Mouse (Mus musculus): ENCODE measurements at regions not wholly inside any gene's neighbourhood (a gene's known extent, or its start where the extent isn't known, plus 50 kb on each side); places are given as distances from the start of the nearest gene placed in this dataset.

DNA sequence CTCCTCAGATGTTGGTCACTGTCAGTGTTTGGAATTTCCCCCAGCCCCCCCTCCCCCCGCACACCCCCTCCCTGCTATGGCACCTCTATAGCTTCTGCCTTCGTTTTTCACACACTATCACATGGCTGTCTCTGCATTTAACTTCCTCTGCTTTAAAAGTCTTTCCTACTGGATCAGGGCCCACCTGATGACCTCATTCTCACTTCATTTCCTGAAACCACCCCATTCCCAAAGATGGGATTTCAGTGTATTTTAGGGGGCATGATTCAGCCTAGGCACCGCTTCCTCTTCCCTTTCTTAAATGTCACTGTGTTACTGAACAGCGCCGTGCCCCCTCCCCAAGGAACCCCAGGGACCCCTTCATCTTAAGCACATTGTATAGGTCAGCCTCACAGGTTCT lies 103.7 kb downstream of the Ndufa10 start:
- Histone ChIP-seq H3K27ac (ENCODE audit: control insufficient read depth, low read depth, low read length) (no peak overlapping the region), H3K9me3 (replicated peaks; ENCODE audit: insufficient read depth, low read length) (no peaks in the 10 kb centered on the region), H3K9ac (ENCODE audit: control insufficient read depth, low read depth, low read length, poor library complexity, severe bottlenecking) (no peak overlapping the region), H3K79me2 (ENCODE audit: control insufficient read depth, insufficient read depth, low read length, poor library complexity) (no peaks in the 10 kb centered on the region), H3K4me1 (ENCODE audit: control insufficient read depth in 1 of 2, insufficient read depth in 2 of 2, low read length in 2 of 2) (no peaks in the 10 kb centered on the region), H3K4me3 (ENCODE audit: control insufficient read depth in 1 of 2, insufficient read depth in 1 of 2, low read depth in 2 of 2, low read length in 2 of 2) (no peak overlapping the region), H3K27me3 (ENCODE audit: control insufficient read depth in 1 of 2, insufficient read depth in 2 of 2, low read length in 2 of 2) (no peaks in the 10 kb centered on the region), H3K36me3 (ENCODE audit: control insufficient read depth in 1 of 2, insufficient read depth in 2 of 2, low read length in 2 of 2) (no peaks in the 10 kb centered on the region)
- TF ChIP-seq MYC (IDR thresholded peaks at IDR 0.05; ENCODE audit: low read depth, low read length) (no peak), MAX (IDR thresholded peaks at IDR 0.05; ENCODE audit: low read length) (no peak), CHD2 (IDR thresholded peaks at IDR 0.05; ENCODE audit: low read length) (no peak), ZC3H11A (IDR thresholded peaks at IDR 0.05; ENCODE audit: low read depth, low read length) (no peak), SIN3A (IDR thresholded peaks at IDR 0.05; ENCODE audit: low read length) (no peak), TCF12 (IDR thresholded peaks at IDR 0.05; ENCODE audit: low read depth, low read length) (no peak), USF2 (IDR thresholded peaks at IDR 0.05; ENCODE audit: borderline replicate concordance in 1 of 2, insufficient read depth in 1 of 2, low read depth in 1 of 2, low read length in 2 of 2) (no peak), JUND (IDR thresholded peaks at IDR 0.05; ENCODE audit: low read depth, low read length) (no peak), MAZ (IDR thresholded peaks at IDR 0.05; ENCODE audit: low read depth, low read length) (no peak), GABPA (IDR thresholded peaks at IDR 0.05; ENCODE audit: low read depth, low read length) (no peak), NRF1 (IDR thresholded peaks at IDR 0.05; ENCODE audit: insufficient read depth, low read depth, low read length, poor library complexity, severe bottlenecking) (no peak), GATA1 (IDR thresholded peaks at IDR 0.05; ENCODE audit: low read depth, low read length) (no peak), USF1 (IDR thresholded peaks at IDR 0.05; ENCODE audit: low read depth, low read length) (no peak), CHD1 (IDR thresholded peaks at IDR 0.05; ENCODE audit: low read depth, low read length) (no peak), ZKSCAN1 (IDR thresholded peaks at IDR 0.05; ENCODE audit: low read depth, low read length) (no peak)
- DNase-seq (ENCODE audit: low read depth, low spot score), result no peak

DNA sequence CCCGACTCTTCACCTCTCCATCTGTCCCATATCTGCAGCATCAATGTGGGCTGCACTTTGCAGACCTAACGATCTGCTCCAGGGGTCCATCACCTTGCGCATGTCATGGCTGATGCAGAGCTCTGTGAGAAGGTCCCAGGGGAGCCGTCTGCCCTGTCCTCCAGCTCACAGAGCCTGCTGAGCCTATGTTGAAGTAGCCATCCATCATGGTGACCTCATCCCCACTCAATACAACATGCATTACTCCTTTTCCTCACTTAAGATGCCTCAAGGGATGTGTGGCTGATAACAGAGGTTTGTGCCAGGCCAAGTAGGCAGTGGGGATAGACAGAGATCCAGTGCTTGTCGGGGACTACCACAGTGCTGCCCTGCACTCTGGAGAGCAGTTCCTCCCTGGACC lies 107.4 kb downstream of the Ndufa10 start:
- no peak overlapping the region for H3K27ac ChIP-seq (ENCODE audit: control insufficient read depth, low read depth, low read length)
- no peak overlapping the region for H3K9ac ChIP-seq (ENCODE audit: control insufficient read depth, low read depth, low read length, poor library complexity, severe bottlenecking)
- no peaks in the 10 kb centered on the region for H3K36me3 ChIP-seq (ENCODE audit: control insufficient read depth in 1 of 2, insufficient read depth in 2 of 2, low read length in 2 of 2)
- no peaks in the 10 kb centered on the region for H3K4me1 ChIP-seq (ENCODE audit: control insufficient read depth in 1 of 2, insufficient read depth in 2 of 2, low read length in 2 of 2)
- no peaks in the 10 kb centered on the region for H3K27me3 ChIP-seq (ENCODE audit: control insufficient read depth in 1 of 2, insufficient read depth in 2 of 2, low read length in 2 of 2)
- no peaks in the 10 kb centered on the region for H3K79me2 ChIP-seq (ENCODE audit: control insufficient read depth, insufficient read depth, low read length, poor library complexity)
- no peaks in the 10 kb centered on the region for H3K9me3 ChIP-seq (replicated peaks; ENCODE audit: insufficient read depth, low read length)
- no peak overlapping the region for H3K4me3 ChIP-seq (ENCODE audit: control insufficient read depth in 1 of 2, insufficient read depth in 1 of 2, low read depth in 2 of 2, low read length in 2 of 2)
- TF ChIP-seq UBTF (IDR thresholded peaks at IDR 0.05; ENCODE audit: borderline replicate concordance, insufficient read depth, low read depth, low read length), result no peak
- TF ChIP-seq BHLHE40 (IDR thresholded peaks at IDR 0.05; ENCODE audit: borderline replicate concordance, low read depth, low read length), result no peak
- no peak for TF ChIP-seq ZNF384 (IDR thresholded peaks at IDR 0.05; ENCODE audit: low read depth, low read length)
- TF ChIP-seq MXI1 (IDR thresholded peaks at IDR 0.05; ENCODE audit: low read depth, low read length), result no peak
- no peak for TF ChIP-seq MYB (IDR thresholded peaks at IDR 0.05; ENCODE audit: low read depth, low read length)
- no peak for TF ChIP-seq CHD2 (IDR thresholded peaks at IDR 0.05; ENCODE audit: low read length)
- no peak for TF ChIP-seq MYC (IDR thresholded peaks at IDR 0.05; ENCODE audit: low read depth, low read length)
- no peak for TF ChIP-seq USF1 (IDR thresholded peaks at IDR 0.05; ENCODE audit: low read depth, low read length)
- no peak for TF ChIP-seq ZC3H11A (IDR thresholded peaks at IDR 0.05; ENCODE audit: low read depth, low read length)
- TF ChIP-seq GATA1 (IDR thresholded peaks at IDR 0.05; ENCODE audit: low read depth, low read length), result no peak
- TF ChIP-seq POLR2AphosphoS2 (IDR thresholded peaks at IDR 0.05; ENCODE audit: low read length), result no peak
- TF ChIP-seq MAZ (IDR thresholded peaks at IDR 0.05; ENCODE audit: low read depth, low read length), result no peak
- TF ChIP-seq GABPA (IDR thresholded peaks at IDR 0.05; ENCODE audit: low read depth, low read length), result no peak
- no peak for TF ChIP-seq ZMIZ1 (IDR thresholded peaks at IDR 0.05; ENCODE audit: low read depth, low read length)
- no peak for TF ChIP-seq CHD1 (IDR thresholded peaks at IDR 0.05; ENCODE audit: low read depth, low read length)
- TF ChIP-seq KAT2A (conservative IDR thresholded peaks at IDR 0.05; ENCODE audit: low read depth, low read length), result no peak
- no peak for TF ChIP-seq MAX (IDR thresholded peaks at IDR 0.05; ENCODE audit: low read length)
- TF ChIP-seq ELF1 (IDR thresholded peaks at IDR 0.05; ENCODE audit: low read depth, low read length), result no peak
- DNase-seq (ENCODE audit: low read depth, low spot score), result no peak
